Mouse (Mus musculus): ENCODE measurements at regions not wholly inside any gene's neighbourhood (a gene's known extent, or its start where the extent isn't known, plus 50 kb on each side); places are given as distances from the start of the nearest gene placed in this dataset.
"Not testable (repeated sequence)": the region's sequence is repeated elsewhere in the genome, so short reads cannot be mapped to it uniquely, and the experiment has no call there.

GRCm38 (mm10) chrX:12299236-12299635, 139.1 kb upstream of the Bcor start:
- WGBS, result 84% methylated on average over 11 of the region's 11 CpGs
- no peaks in the 10 kb centered on the region for H3K27me3 ChIP-seq
- no peaks in the 10 kb centered on the region for H3K36me3 ChIP-seq
- ATAC-seq (replicated peaks), result no peak
- no peak overlapping the region for H3K9ac ChIP-seq (replicated peaks)
- no peak overlapping the region for H3K4me2 ChIP-seq (replicated peaks)
- H3K4me1 ChIP-seq, result no peaks in the 10 kb centered on the region; the same call in 1 of the 2 replicates
- H3K27ac ChIP-seq (replicated peaks), result no peak overlapping the region
- H3K9me3 ChIP-seq, result no peaks in the 10 kb centered on the region
- no peak overlapping the region for H3K4me3 ChIP-seq

DNA sequence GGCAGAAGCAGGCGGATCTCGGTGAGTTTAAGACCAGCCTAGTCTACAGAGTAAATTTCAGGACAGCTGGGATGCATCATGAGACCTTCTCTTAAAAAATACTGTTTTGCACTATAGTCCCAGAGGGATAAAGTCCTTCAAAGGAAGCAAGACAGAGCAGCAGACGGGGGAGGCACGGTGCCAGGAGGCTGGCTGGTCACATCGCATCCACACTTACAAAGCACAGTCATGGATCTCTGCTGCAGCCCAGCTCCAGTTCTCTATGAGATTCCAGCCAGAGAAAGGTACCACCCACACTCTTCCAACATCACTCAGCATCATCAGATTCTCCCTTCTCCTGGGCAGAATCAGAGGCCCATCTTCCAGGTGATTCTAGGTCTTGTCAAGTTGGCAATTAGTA, 144.5 kb upstream of the Bcor start:
- H3K9me3 ChIP-seq, result no peaks in the 10 kb centered on the region
- no peak overlapping the region for H3K27ac ChIP-seq (replicated peaks)
- H3K27me3 ChIP-seq, result no peaks in the 10 kb centered on the region
- H3K36me3 ChIP-seq, result no peaks in the 10 kb centered on the region
- H3K4me1 ChIP-seq, result no peaks in the 10 kb centered on the region
- no peak overlapping the region for H3K4me2 ChIP-seq (replicated peaks)
- no peak for ATAC-seq (replicated peaks)
- H3K4me3 ChIP-seq, result no peak overlapping the region
- no peak overlapping the region for H3K9ac ChIP-seq (replicated peaks)
- 66% methylated on average over 5 of the region's 5 CpGs for WGBS

DNA sequence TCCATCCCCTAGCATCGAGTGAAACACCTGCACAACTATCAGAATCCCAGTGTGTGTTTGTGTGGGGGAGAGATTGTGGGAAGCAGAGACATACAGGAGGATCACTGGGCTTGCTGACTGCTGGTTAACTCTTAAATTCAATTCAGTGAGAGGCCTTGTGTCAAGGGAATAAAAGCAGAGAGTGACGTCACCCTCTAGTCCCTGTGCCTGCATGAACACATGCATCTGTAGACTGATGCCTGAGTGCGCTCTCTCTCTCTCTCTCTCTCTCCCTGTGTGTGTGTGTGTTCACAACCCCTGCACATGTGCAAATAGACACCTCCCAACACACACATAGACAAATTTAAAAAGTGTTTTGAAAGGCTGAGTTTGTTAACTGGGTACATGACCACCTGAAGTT, 146.8 kb upstream of the Bcor start:
- ATAC-seq (replicated peaks), result no peak
- Histone ChIP-seq H3K4me2 (replicated peaks) (no peak overlapping the region), H3K4me1 (no peaks in the 10 kb centered on the region), H3K9me3 (no peaks in the 10 kb centered on the region), H3K4me3 (no peak overlapping the region), H3K27me3 (no peaks in the 10 kb centered on the region), H3K27ac (replicated peaks) (no peak overlapping the region), H3K9ac (replicated peaks) (no peak overlapping the region), H3K36me3 (no peaks in the 10 kb centered on the region)
- 53% methylated on average over 3 of the region's 3 CpGs for WGBS

GRCm38 (mm10) chrX:12312534-12312933, 152.4 kb upstream of the Bcor start:
- ATAC-seq (replicated peaks), result no peak
- Histone ChIP-seq H3K27me3 (no peaks in the 10 kb centered on the region), H3K27ac (replicated peaks) (no peak overlapping the region), H3K4me1 (no peaks in the 10 kb centered on the region), H3K4me2 (replicated peaks) (no peak overlapping the region), H3K36me3 (no peaks in the 10 kb centered on the region), H3K4me3 (no peak overlapping the region), H3K9me3 (no peaks in the 10 kb centered on the region), H3K9ac (replicated peaks) (no peak overlapping the region)
- WGBS, result 87% methylated on average over 5 of the region's 5 CpGs

DNA sequence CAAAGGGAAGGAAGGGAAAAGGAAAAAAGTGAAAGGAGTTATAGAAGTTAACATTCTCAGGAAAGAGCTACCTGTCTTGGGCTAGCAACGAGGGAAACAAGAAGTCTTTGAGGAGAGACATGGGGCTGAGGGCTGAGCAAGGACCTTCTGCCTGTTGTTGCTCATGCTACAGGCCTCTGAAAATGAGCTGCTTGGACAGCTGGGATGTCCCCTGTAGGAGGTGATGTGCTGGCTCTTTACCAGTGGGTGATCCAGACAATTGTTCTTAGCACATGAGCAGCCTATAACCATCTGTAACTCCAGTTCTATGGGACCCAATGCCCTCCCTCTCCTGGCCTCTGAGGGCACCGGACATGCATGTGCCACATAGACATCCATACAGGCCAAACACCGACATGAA, 155.5 kb upstream of the Bcor start:
- Histone ChIP-seq H3K4me2 (replicated peaks) (no peak overlapping the region), H3K9ac (replicated peaks) (no peak overlapping the region), H3K4me1 (no peaks in the 10 kb centered on the region), H3K4me3 (no peak overlapping the region), H3K27me3 (no peaks in the 10 kb centered on the region), H3K9me3 (no peaks in the 10 kb centered on the region), H3K27ac (replicated peaks) (no peak overlapping the region), H3K36me3 (no peaks in the 10 kb centered on the region)
- ATAC-seq (replicated peaks), result no peak
- 83% methylated on average over 3 of the region's 3 CpGs for WGBS

DNA sequence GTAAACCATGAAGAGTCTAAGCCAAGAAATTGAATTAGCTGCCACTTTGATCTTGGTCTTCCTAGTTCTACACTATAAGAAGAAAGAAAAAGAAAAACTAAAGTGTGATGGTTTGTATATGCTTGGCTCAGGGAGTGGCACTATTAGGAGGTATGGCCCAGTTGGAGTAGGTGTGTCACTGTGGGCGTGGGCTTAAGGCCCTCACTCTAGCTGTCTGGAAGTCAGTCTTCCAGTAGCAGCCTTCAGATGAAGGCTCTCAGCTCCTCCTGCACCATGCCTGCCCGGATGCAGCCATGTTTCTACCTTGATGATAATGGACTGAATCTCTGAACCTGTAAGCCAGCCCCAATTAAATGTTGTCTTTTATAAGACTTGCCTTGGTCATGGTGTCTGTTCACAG, 157.3 kb upstream of the Bcor start:
- 93% methylated on average over 2 of the region's 2 CpGs for WGBS

DNA sequence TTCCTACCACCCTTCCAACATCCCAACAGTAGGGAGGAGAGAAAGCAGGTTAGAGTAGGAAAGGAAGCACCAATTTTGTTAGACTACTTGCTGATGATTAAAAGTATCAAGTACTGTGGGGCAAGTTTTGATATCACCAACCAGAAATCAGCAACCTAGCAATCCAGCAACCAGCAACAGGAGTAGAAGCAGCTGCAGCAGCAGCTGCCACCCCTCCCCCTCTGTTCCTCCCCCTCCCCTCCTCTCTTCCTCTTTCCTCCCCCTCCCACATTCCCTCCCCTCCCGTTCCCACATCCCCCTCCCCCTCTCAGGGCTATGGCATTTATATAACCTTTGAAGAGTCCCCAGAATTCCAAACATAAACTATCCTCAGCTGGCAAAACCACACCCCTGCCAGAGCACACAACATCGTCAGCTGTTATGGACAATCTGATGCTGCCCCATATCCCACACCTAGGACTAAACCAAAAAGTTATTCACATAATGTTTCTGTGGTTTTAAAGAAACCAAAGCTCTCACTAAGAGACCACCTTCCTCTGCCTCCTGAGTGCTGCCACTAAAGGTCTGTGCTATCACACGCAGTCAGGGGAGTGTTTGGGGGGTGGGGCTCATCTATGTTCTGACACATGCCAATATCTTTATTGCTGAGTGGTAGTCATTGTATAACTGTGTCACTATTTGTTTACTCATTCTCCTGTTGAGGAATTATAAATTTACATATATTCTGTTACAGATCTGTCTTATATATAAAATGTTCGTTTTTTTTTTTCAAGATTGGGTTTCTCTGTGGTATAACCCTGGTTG, 158.9 kb upstream of the Bcor start:
- WGBS, result 50% methylated on average over 4 of the region's 4 CpGs
- Histone ChIP-seq H3K27ac (replicated peaks) (no peak overlapping the region), H3K9me3 (no peaks in the 10 kb centered on the region), H3K4me3 (no peak overlapping the region), H3K4me2 (replicated peaks) (no peak overlapping the region), H3K27me3 (no peaks in the 10 kb centered on the region), H3K9ac (replicated peaks) (no peak overlapping the region), H3K4me1 (no peaks in the 10 kb centered on the region), H3K36me3 (no peaks in the 10 kb centered on the region)
- ATAC-seq (replicated peaks), result no peak

More for the DNA sequence above, 157.3 kb upstream of the Bcor start:
- not testable (repeated sequence) for H3K9me3 ChIP-seq; H3K4me1 ChIP-seq; H3K36me3 ChIP-seq; ATAC-seq (replicated peaks); H3K27me3 ChIP-seq; H3K9ac ChIP-seq (replicated peaks); H3K27ac ChIP-seq (replicated peaks); H3K4me3 ChIP-seq; H3K4me2 ChIP-seq (replicated peaks)

DNA sequence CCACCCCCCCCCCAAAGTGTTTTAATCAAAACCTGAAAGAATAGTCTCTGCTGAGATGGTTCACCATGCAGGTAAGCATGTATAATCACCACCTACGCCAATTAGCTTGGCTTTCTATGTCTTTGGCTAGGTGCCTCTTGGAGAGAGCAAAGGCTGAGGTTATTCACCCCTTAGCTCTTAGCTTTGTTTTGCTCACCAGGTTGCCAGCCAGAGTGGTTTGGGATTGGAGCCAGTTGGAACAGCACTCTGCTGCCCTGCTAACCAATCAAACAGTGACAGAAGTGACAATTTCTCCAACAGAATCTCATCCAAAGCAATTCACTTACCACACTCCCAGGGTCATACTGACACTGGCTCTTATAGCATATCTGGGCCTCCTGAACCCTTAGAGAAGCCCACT, 162.3 kb upstream of the Bcor start:
- no peak overlapping the region for H3K27ac ChIP-seq (replicated peaks)
- 83% methylated on average over 1 of the region's 1 CpGs for WGBS
- no peaks in the 10 kb centered on the region for H3K36me3 ChIP-seq
- H3K27me3 ChIP-seq, result no peaks in the 10 kb centered on the region
- no peak overlapping the region for H3K9ac ChIP-seq (replicated peaks)
- no peak overlapping the region for H3K4me3 ChIP-seq
- H3K4me2 ChIP-seq (replicated peaks), result no peak overlapping the region
- H3K4me1 ChIP-seq, result no peaks in the 10 kb centered on the region
- no peaks in the 10 kb centered on the region for H3K9me3 ChIP-seq
- no peak for ATAC-seq (replicated peaks)

- ATAC-seq (replicated peaks), result no peak
- H3K9ac ChIP-seq (replicated peaks), result no peak overlapping the region
- H3K4me1 ChIP-seq, result no peaks in the 10 kb centered on the region
- no peak overlapping the region for H3K4me3 ChIP-seq
- no peaks in the 10 kb centered on the region for H3K9me3 ChIP-seq
- no peaks in the 10 kb centered on the region for H3K36me3 ChIP-seq
- H3K4me2 ChIP-seq (replicated peaks), result no peak overlapping the region
- no peaks in the 10 kb centered on the region for H3K27me3 ChIP-seq
- WGBS, result 98% methylated on average over 3 of the region's 3 CpGs
- no peak overlapping the region for H3K27ac ChIP-seq (replicated peaks)
Measured at GRCm38 (mm10) chrX:12323268-12323667, 163.1 kb upstream of the Bcor start.

GRCm38 (mm10) chrX:12323812-12324211, 163.7 kb upstream of the Bcor start:
- no peak for ATAC-seq (replicated peaks)
- Histone ChIP-seq H3K9ac (replicated peaks) (no peak overlapping the region), H3K9me3 (no peaks in the 10 kb centered on the region), H3K27ac (replicated peaks) (no peak overlapping the region), H3K36me3 (no peaks in the 10 kb centered on the region), H3K27me3 (no peaks in the 10 kb centered on the region), H3K4me2 (replicated peaks) (no peak overlapping the region), H3K4me1 (no peaks in the 10 kb centered on the region), H3K4me3 (no peak overlapping the region)
- 88% methylated on average over 6 of the region's 6 CpGs for WGBS

- Histone ChIP-seq H3K27ac (replicated peaks) (no peak overlapping the region), H3K9ac (replicated peaks) (no peak overlapping the region), H3K4me2 (replicated peaks) (no peak overlapping the region), H3K27me3 (no peaks in the 10 kb centered on the region), H3K4me3 (no peak overlapping the region), H3K9me3 (no peaks in the 10 kb centered on the region), H3K36me3 (no peaks in the 10 kb centered on the region), H3K4me1 (no peaks in the 10 kb centered on the region)
- WGBS, result 75% methylated on average over 4 of the region's 4 CpGs
- no peak for ATAC-seq (replicated peaks)
Measured at GRCm38 (mm10) chrX:12327464-12327863, 167.3 kb upstream of the Bcor start.

DNA sequence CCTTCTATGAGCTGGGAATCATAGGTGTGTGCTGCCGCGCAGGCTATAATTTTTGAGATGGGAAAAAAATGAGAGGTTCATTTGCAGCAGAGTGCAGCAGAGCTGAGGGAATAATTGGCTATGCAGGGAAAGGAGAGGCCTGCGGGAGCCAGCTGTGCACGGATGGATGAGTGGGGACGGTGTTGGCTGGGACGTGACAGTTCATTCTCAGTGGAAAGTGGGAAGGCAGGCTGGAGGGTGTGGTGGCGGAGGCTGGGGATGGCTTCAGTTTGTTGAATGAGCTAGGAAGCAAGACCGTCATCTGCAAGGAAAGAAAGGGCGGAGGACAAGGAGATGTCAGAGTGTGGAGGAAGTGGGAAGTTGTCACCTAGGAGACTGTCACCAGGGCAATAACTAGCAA, 180.4 kb upstream of the Bcor start:
- ATAC-seq (replicated peaks), result no peak
- Histone ChIP-seq H3K27me3 (no peaks in the 10 kb centered on the region), H3K9ac (replicated peaks) (no peak overlapping the region), H3K27ac (replicated peaks) (no peak overlapping the region), H3K9me3 (no peaks in the 10 kb centered on the region), H3K4me3 (no peak overlapping the region), H3K36me3 (no peaks in the 10 kb centered on the region), H3K4me1 (no peaks in the 10 kb centered on the region), H3K4me2 (replicated peaks) (no peak overlapping the region)
- WGBS, result 76% methylated on average over 9 of the region's 9 CpGs

DNA sequence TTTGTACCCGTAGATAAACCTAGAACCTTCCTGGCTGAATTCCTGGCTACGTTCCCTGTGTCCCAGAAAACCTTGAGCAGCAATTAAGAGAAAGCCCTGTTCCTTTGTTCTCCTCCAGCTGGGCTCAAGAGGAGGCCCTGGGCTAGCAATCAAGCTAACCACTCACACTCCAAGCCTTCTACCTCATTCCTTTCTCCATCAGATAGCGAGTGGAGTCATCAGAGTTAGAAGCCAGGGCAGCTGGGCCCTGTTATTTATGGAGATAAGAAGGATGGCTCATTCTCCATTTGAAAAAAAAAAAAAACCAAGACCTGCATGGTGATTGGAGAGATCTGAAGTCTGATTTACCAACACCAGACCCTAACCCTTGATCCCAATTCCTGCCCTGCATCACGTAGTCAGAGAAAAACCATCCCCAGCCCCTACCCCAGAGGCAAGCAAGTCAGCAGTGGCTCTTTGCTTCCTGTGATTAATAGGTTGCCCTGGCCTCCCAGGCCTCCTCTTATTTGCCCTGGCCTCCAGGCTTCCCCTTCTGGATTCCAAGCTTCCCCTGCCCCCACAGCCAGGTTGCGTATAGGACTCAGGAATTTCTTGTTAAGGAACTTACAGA, 181.3 kb upstream of the Bcor start:
- no peak overlapping the region for H3K4me2 ChIP-seq (replicated peaks)
- no peaks in the 10 kb centered on the region for H3K9me3 ChIP-seq
- no peaks in the 10 kb centered on the region for H3K36me3 ChIP-seq
- no peaks in the 10 kb centered on the region for H3K27me3 ChIP-seq
- H3K9ac ChIP-seq (replicated peaks), result no peak overlapping the region
- no peak overlapping the region for H3K4me3 ChIP-seq
- no peak overlapping the region for H3K27ac ChIP-seq (replicated peaks)
- no peaks in the 10 kb centered on the region for H3K4me1 ChIP-seq
- 68% methylated on average over 5 of the region's 5 CpGs for WGBS
- no peak for ATAC-seq (replicated peaks)

Data from forebrain, embryonic 15.5 days (tissue).